In the genomic region with DNA sequence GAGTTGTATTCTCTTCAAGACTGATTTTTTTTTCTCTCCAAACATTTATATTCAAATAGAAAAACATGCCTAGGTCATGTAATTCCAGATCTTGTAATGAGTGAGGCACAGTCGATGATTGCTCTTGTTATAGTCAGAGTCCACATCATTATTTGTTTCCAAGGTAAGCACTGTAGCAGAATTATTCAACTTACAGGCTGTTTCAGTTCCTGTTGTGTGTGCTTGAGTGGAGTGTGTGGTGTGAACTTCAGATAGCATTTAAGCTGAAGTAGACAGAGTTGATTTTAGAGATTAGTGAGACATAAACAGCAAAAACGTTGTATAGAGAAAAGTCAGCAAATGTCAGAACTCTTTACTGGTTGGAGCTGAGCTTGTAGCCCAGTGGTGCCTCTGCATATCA, we compare ENCODE assay signal across 21 mouse cellular contexts.
"Had no signal": no experiment of that assay in that cellular context is flagged by ENCODE, and none has a peak within 500 bp of the region (broad histone marks: within the 10 kb centered on the region; RNA-seq: fewer than 3 reads in every experiment).

No protein-coding gene starts in this region.

- H3K9ac ChIP-seq: lung, embryonic 14.5 days; midbrain, embryonic 12.5 days; neural tube, embryonic 13.5 days; neural tube, embryonic 15.5 days; stomach, embryonic 15.5 days had no signal

- H3K4me2 ChIP-seq: lung, embryonic 14.5 days; midbrain, embryonic 12.5 days; neural tube, embryonic 13.5 days; neural tube, embryonic 15.5 days; stomach, embryonic 15.5 days had no signal

- H3K27ac ChIP-seq: midbrain, embryonic 10.5 days; midbrain, embryonic 12.5 days; neural tube, embryonic 13.5 days; neural tube, embryonic 15.5 days; stomach, embryonic 15.5 days; stomach, postnatal 0 days had no signal

- H3K27me3 ChIP-seq: midbrain, embryonic 12.5 days; neural tube, embryonic 13.5 days; neural tube, embryonic 15.5 days; stomach, embryonic 15.5 days had no signal

- H3K36me3 ChIP-seq: midbrain, embryonic 10.5 days; midbrain, embryonic 12.5 days; neural tube, embryonic 13.5 days; neural tube, embryonic 15.5 days; stomach, embryonic 15.5 days had no signal

- H3K4me1 ChIP-seq: neural tube, embryonic 13.5 days; neural tube, embryonic 15.5 days; stomach, embryonic 15.5 days had no signal

- ATAC-seq: midbrain, embryonic 16.5 days had no signal

- DNase-seq: lung, adult 18-20 months; lung, embryonic 14.5 days; lung, postnatal 14 days; lung, postnatal 36 days; midbrain, embryonic 14.5 days; retina, postnatal 1 day; right cerebral cortex, adult 18-20 months; right cerebral cortex, postnatal 25 days; right cerebral cortex, postnatal 4 days; spleen, adult 18-20 months; thymus, adult 2 months; thymus, postnatal 25 days; thymus, postnatal 4 days had no signal

- H3K9me3 ChIP-seq: midbrain, embryonic 10.5 days; midbrain, embryonic 12.5 days; neural tube, embryonic 13.5 days; neural tube, embryonic 15.5 days; stomach, embryonic 15.5 days had no signal

- H3K4me3 ChIP-seq: midbrain, embryonic 10.5 days; midbrain, embryonic 12.5 days; myocyte; neural tube, embryonic 13.5 days; neural tube, embryonic 15.5 days; stomach, embryonic 15.5 days had no signal
